Mouse (Mus musculus): Measurements from ENCODE around the gene Flvcr1. TPM values are rescaled to one million over a fixed set of nuclear protein-coding genes. Genes with fewer than 3 reads are reported as not detected.

Flvcr1 gene
- total and polyA plus RNA-seq, 3 experiments: 4.2 to 4.7 (median 4.6) TPM

DNA sequence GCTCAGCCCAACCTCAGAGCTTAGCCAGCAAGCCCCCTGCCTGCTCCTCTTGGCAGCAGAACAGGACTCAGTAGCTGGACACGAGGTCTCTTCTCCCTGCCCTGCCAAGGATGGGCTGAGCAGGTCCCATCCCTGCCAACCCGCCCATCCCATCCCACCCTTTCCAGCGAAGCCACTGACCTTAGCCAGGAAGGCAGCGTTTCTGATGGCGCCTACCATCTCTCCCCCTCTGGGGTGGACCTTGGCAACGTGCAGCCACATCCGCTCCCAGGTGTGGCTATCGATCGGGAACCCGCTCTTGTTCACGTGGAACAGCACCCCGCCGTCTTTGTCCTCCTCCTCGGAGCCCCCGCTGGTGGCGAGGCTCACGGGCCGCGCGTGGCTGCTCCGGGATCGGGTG is 48.0 kb downstream of the Flvcr1 start:
- DNase-seq: no peak
- Histone ChIP-seq H3K79me2 (replicated peaks; ENCODE audit: control insufficient read depth, insufficient read depth, low read length) (no peaks in the 10 kb centered on the region), H3K4me3 (peak overlapping the region; percentile 56), H3K27me3 (ENCODE audit: control insufficient read depth, insufficient read depth, low read length) (peaks cover 4% of the 10 kb centered on the region; the same call in 1 of the 2 replicates), H3K27ac (no peak overlapping the region), H3K4me1 (ENCODE audit: control insufficient read depth, insufficient read depth, low read length) (0 out of 2 replicates have a peak, but pooled peaks cover 1% of the 10 kb centered on the region), H3K9ac (ENCODE audit: low read depth, low read length) (peak overlapping the region; percentile 9; the same call in 1 of the 2 replicates), H3K36me3 (ENCODE audit: control insufficient read depth, insufficient read depth, low read length) (no peaks in the 10 kb centered on the region)
- intact Hi-C loops (cut with DNase I): no loop called here
- no peak for TF ChIP-seq CTCF (IDR thresholded peaks at IDR 0.05)
- TF ChIP-seq EP300 (IDR thresholded peaks at IDR 0.05; ENCODE audit: insufficient read depth, low read depth, low read length): no peak
- no peak for TF ChIP-seq POLR2A (IDR thresholded peaks at IDR 0.05; ENCODE audit: insufficient read depth, low read depth, low read length)
- WGBS: 4% methylated on average over 22 of the region's 22 CpGs

DNA sequence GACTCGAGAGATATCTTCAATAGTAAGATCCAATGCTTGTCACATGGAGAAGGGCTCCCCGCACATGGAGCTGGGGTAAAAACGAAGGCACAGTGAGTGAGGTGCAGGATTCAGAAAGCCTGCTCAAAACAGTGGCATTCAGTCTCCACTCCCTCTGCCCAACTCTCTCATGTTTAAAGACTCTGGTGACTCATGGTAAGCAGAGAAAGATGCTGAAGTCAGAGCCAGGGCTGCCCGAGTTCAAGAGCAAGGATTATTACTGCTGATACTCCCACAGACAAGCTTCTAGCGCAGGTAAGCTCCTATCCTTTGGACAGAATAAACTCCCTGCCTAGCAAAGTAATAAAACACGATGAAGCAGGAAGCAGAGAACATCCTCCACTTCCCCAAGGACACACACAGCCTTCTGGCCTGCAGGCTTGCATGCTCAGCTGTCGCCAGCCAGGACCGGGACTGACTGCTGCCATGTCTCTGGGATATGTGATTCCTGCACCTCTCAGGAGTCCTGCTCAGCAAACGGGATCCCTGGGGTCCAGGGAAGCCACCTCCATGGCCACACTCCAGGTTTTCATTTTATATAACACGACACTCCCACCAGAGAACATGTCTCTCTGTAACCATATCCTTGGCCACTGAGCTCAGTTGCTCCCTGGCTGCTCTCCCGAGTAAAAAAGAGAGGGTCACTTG is 48.9 kb downstream of the Flvcr1 start:
- Histone ChIP-seq H3K36me3 (ENCODE audit: control insufficient read depth, insufficient read depth, low read length) (no peaks in the 10 kb centered on the region), H3K9ac (ENCODE audit: low read depth, low read length) (no peak overlapping the region), H3K4me1 (ENCODE audit: control insufficient read depth, insufficient read depth, low read length) (0 out of 2 replicates have a peak, but pooled peaks cover 3% of the 10 kb centered on the region), H3K27me3 (ENCODE audit: control insufficient read depth, insufficient read depth, low read length) (peaks cover 4% of the 10 kb centered on the region; the same call in 1 of the 2 replicates), H3K79me2 (replicated peaks; ENCODE audit: control insufficient read depth, insufficient read depth, low read length) (no peaks in the 10 kb centered on the region), H3K4me3 (no peak overlapping the region), H3K27ac (no peak overlapping the region)
- TF ChIP-seq CTCF (IDR thresholded peaks at IDR 0.05) (no peak), EP300 (IDR thresholded peaks at IDR 0.05; ENCODE audit: insufficient read depth, low read depth, low read length) (no peak)
- intact Hi-C loops (cut with DNase I): no loop called here
- no peak for DNase-seq
- WGBS: 48% methylated on average over 11 of the region's 11 CpGs

DNA sequence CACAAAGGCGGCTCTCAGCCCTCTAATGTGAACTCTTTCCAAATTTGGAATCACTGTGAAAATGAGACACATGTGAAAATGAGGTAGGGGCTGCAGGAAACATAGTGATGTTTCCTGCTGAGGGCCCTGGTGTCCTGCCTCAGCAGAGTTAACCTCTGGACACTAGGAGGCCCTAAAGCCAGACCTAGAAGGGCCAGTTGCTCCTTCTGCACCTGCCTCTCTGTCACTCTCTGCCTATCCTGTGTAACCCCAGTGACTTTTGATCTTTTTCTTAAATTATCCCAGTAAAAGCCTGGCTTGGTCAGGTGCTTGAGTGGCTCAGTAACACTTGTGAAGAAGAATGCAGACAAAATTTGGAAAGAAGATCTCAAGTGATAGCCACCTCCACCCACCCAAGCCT is 51.1 kb downstream of the Flvcr1 start:
- H3K27me3 ChIP-seq (ENCODE audit: control insufficient read depth, insufficient read depth, low read length): peaks cover 4% of the 10 kb centered on the region; the same call in 1 of the 2 replicates
- H3K27ac ChIP-seq: no peak overlapping the region
- H3K4me3 ChIP-seq: no peak overlapping the region
- intact Hi-C loops (cut with DNase I): no loop called here
- no peaks in the 10 kb centered on the region for H3K79me2 ChIP-seq (replicated peaks; ENCODE audit: control insufficient read depth, insufficient read depth, low read length)
- H3K4me1 ChIP-seq (ENCODE audit: control insufficient read depth, insufficient read depth, low read length): peaks cover 4% of the 10 kb centered on the region; the same call in 1 of the 2 replicates
- TF ChIP-seq CTCF (IDR thresholded peaks at IDR 0.05): no peak
- TF ChIP-seq POLR2A (IDR thresholded peaks at IDR 0.05; ENCODE audit: insufficient read depth, low read depth, low read length): no peak
- TF ChIP-seq EP300 (IDR thresholded peaks at IDR 0.05; ENCODE audit: insufficient read depth, low read depth, low read length): no peak
- no peaks in the 10 kb centered on the region for H3K36me3 ChIP-seq (ENCODE audit: control insufficient read depth, insufficient read depth, low read length)
- whole genome bisulfite sequencing: 82% methylated on average over 1 of the region's 1 CpGs
- no peak overlapping the region for H3K9ac ChIP-seq (ENCODE audit: low read depth, low read length)
- DNase-seq: no peak

DNA sequence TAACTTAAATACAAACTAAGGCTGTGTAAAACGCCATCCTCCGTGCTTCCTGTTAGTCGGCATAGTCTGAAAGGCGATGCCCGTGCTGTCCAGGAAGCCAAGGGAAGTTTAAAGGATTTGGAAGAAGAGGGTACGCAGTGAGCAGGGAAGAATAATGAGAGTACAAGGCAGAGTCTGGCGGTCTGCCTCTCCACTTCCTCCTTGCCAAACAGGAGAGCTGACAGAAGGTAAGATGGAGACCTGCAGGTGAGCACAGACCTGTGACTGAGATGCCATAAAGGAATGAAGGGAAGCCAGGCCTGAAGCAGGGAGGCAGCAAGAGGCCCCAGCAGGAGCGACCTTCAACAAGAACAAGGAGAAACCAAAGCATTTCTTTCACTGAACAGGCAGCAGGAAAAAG is 51.8 kb downstream of the Flvcr1 start:
- no peak for TF ChIP-seq EP300 (IDR thresholded peaks at IDR 0.05; ENCODE audit: insufficient read depth, low read depth, low read length)
- no peak for TF ChIP-seq CTCF (IDR thresholded peaks at IDR 0.05)
- TF ChIP-seq POLR2A (IDR thresholded peaks at IDR 0.05; ENCODE audit: insufficient read depth, low read depth, low read length): no peak
- DNase-seq: no peak

DNA sequence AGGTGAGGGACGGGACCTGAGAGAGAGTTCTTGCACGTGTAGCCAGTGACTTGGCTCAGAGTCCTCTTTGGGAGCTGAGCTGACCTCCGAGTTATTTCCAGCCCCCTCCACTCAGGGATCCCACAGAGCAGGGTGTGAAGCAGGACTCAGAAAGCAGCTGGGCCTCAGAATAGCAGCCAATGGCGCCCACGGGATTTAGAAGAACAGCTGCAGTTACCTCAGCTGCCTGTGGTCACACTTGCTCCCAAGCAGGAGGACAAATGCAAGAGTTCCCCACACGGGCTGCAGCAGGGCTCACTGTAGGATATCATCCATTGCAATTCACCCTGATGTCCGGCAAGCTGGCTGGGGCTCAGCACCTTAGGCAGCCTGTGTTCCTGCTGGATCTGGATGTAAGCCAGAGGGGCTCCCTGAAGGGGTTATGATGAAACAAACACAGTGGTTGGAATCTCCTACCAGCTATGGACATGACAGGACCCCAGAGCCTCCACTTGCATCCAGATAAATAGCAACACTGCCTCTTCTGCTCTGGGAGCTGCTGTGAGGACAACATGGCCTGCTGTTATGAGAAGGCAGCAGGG is 53.3 kb downstream of the Flvcr1 start:
- no peak overlapping the region for H3K27ac ChIP-seq
- H3K9ac ChIP-seq (ENCODE audit: low read depth, low read length): no peak overlapping the region
- H3K4me1 ChIP-seq (ENCODE audit: control insufficient read depth, insufficient read depth, low read length): peaks cover 3% of the 10 kb centered on the region; the same call in 1 of the 2 replicates
- no peak for TF ChIP-seq CTCF (IDR thresholded peaks at IDR 0.05)
- no peak for TF ChIP-seq POLR2A (IDR thresholded peaks at IDR 0.05; ENCODE audit: insufficient read depth, low read depth, low read length)
- TF ChIP-seq EP300 (IDR thresholded peaks at IDR 0.05; ENCODE audit: insufficient read depth, low read depth, low read length): no peak
- intact Hi-C loops (cut with DNase I): no loop called here
- H3K27me3 ChIP-seq (ENCODE audit: control insufficient read depth, insufficient read depth, low read length): no peaks in the 10 kb centered on the region
- no peak overlapping the region for H3K4me3 ChIP-seq
- DNase-seq: peak; percentile 52 to 62
- H3K36me3 ChIP-seq (ENCODE audit: control insufficient read depth, insufficient read depth, low read length): no peaks in the 10 kb centered on the region
- H3K79me2 ChIP-seq (replicated peaks; ENCODE audit: control insufficient read depth, insufficient read depth, low read length): no peaks in the 10 kb centered on the region
- WGBS: 38% methylated on average over 7 of the region's 7 CpGs

More for the DNA sequence above, 51.8 kb downstream of the Flvcr1 start:
- H3K79me2 ChIP-seq (replicated peaks; ENCODE audit: control insufficient read depth, insufficient read depth, low read length): no peaks in the 10 kb centered on the region
- H3K36me3 ChIP-seq (ENCODE audit: control insufficient read depth, insufficient read depth, low read length): no peaks in the 10 kb centered on the region
- no peak overlapping the region for H3K9ac ChIP-seq (ENCODE audit: low read depth, low read length)
- no peak overlapping the region for H3K4me3 ChIP-seq
- 90% methylated on average over 8 of the region's 8 CpGs for WGBS
- no peak overlapping the region for H3K27ac ChIP-seq
- intact Hi-C loops (cut with DNase I): no loop called here
- peaks cover 4% of the 10 kb centered on the region; the same call in 1 of the 2 replicates for H3K27me3 ChIP-seq (ENCODE audit: control insufficient read depth, insufficient read depth, low read length)
- peaks cover 3% of the 10 kb centered on the region; the same call in 1 of the 2 replicates for H3K4me1 ChIP-seq (ENCODE audit: control insufficient read depth, insufficient read depth, low read length)
